Mouse (Mus musculus) kidney, postnatal 10 days (tissue): ENCODE data around the gene Hemk1.

Experiments used
- DNase-seq: peaks from one replicate; pipeline ENCODE4 v3.0.0; 2021; ENCODE audit warnings: mixed read lengths

Gene Hemk1

DNA sequence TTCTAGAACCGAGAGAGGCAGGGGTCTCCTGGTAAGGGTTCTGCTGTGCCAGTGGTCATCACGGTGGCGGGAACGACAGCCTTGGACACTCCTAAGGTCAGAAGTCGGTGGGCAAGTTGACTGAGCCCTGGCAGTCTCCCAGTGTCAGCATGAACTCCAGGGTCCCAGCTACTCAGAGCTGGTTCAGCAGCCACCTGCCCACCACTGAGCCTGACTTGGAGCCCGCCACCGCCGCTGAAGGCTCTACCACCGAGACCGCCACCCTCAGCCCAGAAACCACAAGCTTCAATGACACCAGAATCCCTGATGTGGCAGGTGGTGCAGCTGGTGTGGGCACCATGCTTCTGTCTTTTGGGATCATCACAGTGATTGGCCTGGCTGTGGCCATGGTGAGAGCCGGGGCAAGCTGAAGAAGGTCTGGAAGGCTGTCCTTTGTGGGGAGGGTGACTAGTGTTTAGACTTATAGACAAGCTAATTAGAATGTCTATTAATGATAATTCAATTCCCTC lies 4.1 kb upstream of the Hemk1 start:
- DNase-seq, result no peak

DNA sequence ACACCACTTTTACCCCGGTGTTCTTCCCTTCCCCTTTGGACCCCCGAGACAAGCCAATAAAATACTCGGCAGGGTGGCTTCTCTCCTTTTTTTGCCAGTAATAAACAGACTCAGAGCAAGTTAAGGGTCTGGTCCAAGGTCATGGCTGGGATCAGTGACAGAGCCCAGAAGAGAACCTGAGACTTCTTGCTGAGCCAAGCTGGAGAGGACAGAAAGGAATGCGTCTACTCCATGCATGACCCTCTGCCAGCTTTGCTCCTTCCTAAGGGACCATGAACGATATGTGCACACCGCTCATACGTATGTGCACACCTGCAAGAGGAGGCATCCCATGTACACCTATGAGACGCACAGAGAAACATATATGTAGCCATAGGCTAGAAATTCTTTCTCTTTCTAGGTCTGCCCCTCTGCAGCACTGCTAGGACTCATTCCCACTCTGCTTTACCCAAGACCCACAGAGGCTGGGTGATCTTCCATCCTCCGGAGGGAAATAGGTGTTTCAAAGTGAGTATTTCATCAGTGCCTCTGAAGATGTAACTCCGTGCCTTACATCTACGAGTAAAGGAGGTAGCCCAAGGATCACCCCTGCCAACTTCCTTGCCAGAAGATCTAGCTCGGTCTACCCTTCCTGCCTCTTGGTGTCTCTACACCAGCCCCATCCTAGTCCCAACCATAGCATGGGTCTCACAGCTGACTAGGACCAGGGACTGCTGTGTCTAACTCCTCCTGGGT lies 2.9 kb upstream of the Hemk1 start:
- no peak for DNase-seq

GRCm38 (mm10) chr9:107340267-107340859 lies 2.2 kb upstream of the Hemk1 start, which contains the start of gene 6430571L13Rik:
6430571L13Rik (plus strand) TSS chr9:107340602.
- peak; percentile 97 for DNase-seq

GRCm38 (mm10) chr9:107336386-107336785 lies 1.8 kb downstream of the Hemk1 start:
- no peak for DNase-seq

DNA sequence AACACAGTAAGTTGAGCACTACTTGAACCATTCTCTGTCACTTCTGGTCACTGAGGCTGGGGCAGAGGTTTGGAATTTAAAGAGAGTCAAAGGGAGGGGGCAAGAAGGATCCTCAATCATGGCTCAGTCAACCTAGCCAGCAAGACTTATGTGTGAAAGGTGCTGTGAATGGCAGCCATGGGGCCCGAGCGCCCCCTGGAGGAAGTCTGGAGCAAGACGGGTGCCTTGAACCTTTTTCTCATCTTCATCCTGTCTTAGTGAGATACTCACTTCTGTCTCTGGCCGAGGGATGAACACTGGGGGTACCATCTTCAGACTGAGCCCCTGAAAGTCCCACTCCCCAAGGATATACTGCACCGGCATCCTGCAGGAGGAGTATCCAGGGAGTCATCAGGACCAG lies 2.2 kb downstream of the Hemk1 start:
- DNase-seq, result peak; percentile 79

GRCm38 (mm10) chr9:107335046-107335445 lies 3.1 kb downstream of the Hemk1 start:
- no peak for DNase-seq

GRCm38 (mm10) chr9:107334356-107334755 lies 3.8 kb downstream of the Hemk1 start:
- no peak for DNase-seq

DNA sequence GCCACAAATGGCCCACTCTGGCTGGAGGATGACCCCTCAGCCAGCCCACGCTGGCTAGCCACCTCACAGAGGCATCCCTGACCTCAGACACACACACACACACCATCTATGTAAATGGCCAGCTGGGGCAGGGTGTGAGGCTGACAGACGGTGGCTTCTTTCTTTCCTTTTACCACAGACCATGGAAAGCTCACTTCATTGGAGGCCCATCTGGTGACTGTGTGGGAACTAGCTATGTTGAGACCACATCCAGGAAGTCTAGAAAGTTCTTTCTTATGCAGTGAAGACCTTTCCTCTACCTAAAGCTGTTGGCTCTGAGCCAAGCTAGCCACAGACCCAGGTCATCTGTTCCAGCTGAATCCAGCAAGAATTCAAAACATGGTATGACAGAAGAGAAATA lies 4.5 kb downstream of the Hemk1 start:
- no peak for DNase-seq

DNA sequence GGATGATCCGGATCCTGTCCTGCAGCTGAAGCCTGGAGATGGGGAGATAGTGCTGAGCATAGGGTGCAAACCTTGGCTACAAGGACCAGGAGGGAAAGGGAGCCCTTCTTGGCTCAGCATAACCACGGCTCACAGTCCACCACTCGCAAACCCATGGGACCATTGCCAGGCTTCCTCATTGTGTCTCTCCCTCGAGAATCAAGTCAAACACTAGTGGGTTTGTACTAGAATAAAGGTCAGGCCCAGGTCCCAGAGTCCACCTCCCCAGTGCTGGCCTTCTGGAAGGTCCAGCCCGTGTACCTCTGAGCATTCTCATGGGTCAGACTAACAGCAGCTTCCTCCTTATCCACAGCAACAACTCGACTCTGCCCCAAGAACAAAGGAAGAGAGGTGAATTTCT lies 7.4 kb downstream of the Hemk1 start:
- no peak for DNase-seq

DNA sequence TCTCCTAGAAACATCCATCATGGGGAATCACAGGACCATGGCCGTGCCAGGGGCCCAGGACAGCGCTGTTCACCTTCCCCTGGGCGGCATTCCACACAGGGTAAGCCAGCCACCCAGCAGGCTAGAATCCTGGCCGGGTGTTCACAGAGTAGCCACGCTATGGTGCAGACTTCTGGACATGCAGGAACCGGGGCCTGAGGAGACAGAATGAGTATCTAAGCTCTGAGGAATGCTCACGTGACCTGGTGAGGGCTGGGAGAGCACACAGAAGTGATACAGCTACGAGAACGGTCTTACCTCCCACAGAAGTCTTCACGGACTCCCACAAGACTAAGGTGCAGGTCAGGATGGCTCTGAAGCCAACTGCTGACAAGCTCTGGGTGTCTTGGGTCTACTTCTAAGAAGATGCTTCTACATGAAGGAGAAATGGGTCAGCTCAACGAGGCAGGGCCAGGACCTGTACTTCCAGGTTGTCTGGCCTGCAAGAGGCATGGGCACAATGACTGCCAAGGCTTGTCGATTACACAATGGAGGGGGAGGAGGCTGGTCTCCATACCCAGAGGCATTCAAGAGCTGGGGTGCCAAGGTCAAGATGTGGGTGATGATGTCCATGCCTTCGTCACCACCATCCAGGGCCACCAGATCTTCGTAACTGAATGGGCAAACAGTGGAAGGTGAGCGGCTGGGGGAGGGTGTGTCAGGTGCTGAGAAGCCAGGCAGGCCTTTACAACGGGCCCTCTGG lies 10.1 kb downstream of the Hemk1 start:
- no peak for DNase-seq

GRCm38 (mm10) chr9:107325904-107326303 lies 12.2 kb downstream of the Hemk1 start:
- no peak for DNase-seq

DNA sequence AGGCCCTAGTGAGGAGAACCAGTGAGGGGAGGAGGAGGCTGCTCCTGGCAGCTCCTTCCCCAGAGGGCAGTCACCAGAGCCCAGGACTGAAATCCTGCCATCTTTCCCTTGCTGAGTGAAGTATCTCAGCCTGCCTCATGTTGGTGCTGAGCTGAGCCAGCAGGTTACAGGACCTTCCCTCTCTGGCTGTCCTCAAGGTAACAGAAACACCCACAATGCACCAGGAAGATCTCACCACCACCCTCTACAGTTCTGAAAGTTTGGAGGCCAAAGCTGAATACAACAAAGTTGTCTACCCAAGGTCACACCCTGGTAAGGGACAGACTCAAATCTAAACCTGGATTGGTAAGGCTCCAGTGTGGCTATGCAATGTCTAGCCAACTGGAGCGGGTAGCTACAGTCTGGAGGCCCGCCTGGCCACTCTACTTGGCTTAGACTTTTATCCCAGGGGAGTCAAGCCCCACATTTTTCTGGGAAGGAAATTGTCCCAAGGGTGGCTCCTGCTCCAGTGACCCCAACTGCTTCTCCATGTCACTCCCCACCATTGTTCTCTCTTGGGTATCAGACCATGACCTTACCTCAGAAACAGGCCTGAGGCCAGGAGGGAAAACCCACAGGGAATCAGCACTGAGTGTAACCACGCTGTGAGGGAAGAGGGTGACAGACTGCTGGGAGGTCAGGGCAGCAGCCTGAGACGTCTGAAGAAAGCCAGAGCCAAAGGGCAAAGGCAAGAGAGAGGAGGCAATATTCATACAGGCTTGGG lies 13.2 kb downstream of the Hemk1 start:
- DNase-seq, result no peak

- peak; percentile 50 for DNase-seq
These were observed 14.6 kb downstream of the Hemk1 start for GRCm38 (mm10) chr9:107323558-107323957.

DNA sequence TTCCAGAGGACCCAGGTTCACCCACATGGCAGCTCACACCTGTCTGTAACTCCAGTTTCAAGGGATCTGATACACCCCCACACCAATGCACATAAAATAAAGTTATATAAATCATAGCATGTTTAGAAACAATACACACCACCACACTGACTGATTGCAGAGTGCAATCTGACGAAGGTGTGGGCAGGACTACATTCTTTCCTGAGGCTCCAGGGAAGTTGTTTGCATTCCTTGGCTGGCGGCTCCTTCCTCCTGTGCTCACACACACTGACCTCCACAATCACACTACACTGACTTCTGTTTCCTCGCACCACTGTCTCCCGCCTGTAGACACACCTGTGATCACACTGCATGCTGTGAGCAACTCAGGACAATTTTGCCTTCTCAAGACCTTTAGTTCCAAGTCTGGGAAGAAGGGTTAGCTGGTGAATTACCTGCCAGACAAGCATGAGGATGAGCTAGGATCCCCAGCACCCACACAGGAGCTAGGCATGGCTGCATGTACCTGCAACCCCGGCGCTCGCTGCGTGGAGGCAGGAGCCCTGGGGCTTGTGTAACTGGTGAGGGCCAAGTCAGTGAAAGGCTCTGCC lies 15.6 kb downstream of the Hemk1 start:
- no peak for DNase-seq

DNA sequence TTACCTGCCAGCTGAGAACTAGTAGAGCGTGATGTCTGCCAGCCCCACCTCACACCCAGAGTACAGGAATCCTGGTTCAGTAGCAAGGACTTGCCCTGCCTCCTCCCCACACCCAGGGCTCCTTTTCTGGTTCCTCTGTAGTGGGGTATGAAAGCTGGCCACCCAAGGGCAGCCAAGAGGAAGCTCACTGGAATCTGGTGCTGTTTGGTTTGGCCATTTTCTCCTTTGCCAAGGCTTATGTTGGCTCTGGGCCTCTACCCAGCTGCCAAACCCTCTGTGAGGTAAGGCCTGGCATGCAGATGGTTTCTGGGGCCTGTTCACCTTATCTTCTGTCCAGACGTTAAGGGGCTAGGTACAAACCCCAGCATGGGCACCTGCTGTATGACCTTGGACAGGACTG lies 22.4 kb downstream of the Hemk1 start:
- DNase-seq, result peak; percentile 36

- DNase-seq, result no peak
These were observed 24.2 kb downstream of the Hemk1 start for GRCm38 (mm10) chr9:107313926-107314325.

- DNase-seq, result no peak
These were observed 25.2 kb downstream of the Hemk1 start for GRCm38 (mm10) chr9:107312811-107313584.

- no peak for DNase-seq
These were observed 28.6 kb downstream of the Hemk1 start for GRCm38 (mm10) chr9:107309600-107309999.

DNA sequence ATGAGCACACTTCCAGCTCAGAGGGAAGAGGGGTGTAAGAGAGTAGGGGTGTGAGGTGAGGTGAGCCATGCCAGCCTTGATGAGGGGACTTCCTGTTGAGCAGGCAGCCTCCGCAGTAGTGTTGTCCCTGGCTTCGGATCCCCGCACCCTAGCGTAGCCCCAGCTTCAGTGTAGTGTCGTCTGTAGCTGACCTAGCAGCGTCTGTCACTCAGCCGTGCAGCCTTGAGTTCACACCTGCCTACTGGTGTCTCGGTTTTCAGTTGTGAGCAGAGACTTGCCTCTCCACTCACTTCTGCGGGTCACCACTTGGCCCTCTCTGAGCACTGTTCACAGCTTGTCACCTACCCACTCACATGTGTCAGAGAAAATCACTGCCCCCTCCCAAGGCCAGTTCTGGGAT lies 29.0 kb downstream of the Hemk1 start:
- DNase-seq, result no peak

DNA sequence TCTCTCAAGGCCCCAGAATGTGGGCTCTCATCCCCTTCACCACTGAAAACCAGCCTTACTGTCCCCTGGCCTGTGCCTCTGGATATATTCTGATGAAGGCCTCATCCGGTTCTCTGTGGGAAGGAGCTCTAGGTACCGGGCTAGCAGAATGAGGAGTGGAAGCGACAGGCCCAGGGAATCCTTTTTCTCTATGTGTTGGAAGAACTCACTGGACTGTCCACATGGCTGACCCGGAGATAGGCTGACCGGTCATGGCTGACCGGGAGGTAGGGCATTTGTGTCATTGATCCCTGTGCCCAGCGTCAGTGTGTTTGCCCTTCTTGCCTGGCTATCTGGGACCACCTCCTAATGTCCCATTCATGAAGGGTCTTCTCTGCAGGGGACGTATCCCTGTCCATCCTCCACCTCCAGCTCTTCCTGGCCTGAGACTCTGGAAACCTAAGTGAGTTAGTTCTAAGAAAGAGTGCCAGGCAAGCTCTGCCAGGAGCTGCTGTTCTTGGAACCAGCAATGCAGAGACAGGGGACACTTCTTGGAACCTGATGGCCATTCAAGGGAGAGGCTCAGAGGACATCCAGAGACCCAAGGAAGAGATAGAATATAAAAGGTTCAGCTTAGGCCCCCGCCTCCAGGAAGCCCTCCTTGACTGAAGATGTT lies 29.7 kb downstream of the Hemk1 start:
- DNase-seq, result no peak

DNA sequence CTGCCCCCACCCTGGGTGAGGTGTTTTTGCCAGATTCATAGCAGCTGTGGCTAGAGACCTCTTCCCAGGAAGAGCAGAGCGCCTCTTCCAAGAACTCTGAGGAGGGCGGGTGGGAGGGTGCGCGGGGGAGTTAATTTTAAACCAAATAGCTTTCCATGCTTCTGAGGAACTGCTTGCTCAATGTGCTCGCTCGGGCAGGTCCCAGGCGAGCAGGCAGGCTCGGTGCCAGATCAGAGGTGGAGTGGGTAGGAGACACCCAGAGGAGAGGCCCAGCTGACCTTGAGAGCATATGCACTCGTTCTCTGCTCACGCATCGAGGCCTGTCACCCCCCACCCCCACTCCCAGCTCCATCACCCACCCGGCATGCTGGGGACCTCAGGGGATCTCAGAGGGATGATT lies 30.3 kb downstream of the Hemk1 start:
- peak; percentile 94 for DNase-seq
